Mouse (Mus musculus): ENCODE results near the gene Scfd1. TPM values are rescaled to one million over a fixed set of nuclear protein-coding genes. Genes with fewer than 3 reads are reported as not detected.

The Scfd1 gene
- total RNA-seq, 2 experiments from 2014 or later: 61.2 to 83.6 TPM

Other genes with a start within 250 kb of the Scfd1 start
- gene G2e3, start 29.4 kb upstream of the Scfd1 start, total RNA-seq (2021): 10 to 100 TPM in 1 of 2 experiments, 1 to 10 TPM in 1; 8.7 to 13.3 TPM
- under 1 TPM in 1 of 2 experiments, not detected in 1; 0.36 TPM for gene Coch, start 215.8 kb downstream of the Scfd1 start, total RNA-seq (2021)

Data from adrenal gland, postnatal 36 days (tissue).